Mouse (Mus musculus) frontal cortex, postnatal 14 days (tissue): ENCODE results near the gene Klra2.
"Not testable (repeated sequence)": the region's sequence is repeated elsewhere in the genome, so short reads cannot be mapped to it uniquely, and the experiment has no call there.

Experiments
- DNase-seq, 2 experiments: peaks; one replicate each; pipeline ENCODE4 v3.0.0; 2022; ENCODE audit warnings: low spot score in 2 of 2

Klra2 gene

DNA sequence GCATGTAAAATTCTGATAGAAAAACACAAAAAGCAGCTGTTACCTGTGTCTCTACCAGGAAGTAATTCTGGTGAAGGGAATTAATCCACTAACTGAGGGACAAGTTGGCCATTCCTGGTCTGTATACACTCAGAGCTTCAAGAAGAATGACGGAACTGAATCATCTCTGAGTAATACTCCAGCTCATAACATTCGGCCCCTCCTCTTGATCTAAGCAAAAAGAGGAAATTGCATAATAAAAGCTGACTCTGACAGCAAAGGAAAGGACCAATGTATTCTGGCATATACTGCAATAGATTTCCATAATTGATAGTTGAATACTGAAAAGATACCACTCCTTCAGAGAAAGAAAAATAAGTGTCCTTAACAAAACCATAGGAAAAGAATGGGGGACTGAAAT, at the start of gene Klra2:
Gene Klra2, minus strand, starts transcription at position 157 of the 400 bp plus-strand sequence.
- DNase-seq, result no peak

DNA sequence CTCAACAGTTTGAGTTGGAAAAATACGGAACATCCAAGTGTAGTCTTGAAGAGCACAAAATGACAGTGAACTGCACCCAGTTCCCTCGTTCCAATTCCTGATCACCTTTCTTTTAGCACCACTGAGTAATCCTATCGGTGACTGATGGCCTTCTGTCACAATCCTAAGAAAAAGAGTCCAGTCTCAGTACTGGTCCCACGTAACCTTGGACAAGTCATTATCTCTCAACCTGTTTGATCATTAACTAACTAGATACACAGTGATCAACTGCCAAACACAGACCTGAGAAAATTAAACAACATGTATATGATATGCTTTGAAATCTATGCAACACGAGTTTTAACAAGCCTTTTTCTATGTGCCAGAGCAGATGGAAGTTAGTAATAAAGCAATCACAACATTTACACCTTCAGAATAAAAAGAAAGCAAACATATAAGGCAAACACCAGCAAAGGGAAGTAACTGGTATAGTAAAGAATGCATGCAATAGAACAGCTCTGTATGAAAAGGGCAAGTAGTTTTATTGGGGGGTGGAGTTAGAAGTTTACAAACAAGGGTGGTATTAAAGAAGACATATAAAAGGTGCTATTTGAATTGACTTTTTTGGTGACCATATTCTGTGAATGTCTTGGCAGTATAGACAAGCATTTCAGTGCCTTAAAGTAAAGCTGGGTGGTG, 47.4 kb upstream of the Klra2 start:
- no peak for DNase-seq

DNA sequence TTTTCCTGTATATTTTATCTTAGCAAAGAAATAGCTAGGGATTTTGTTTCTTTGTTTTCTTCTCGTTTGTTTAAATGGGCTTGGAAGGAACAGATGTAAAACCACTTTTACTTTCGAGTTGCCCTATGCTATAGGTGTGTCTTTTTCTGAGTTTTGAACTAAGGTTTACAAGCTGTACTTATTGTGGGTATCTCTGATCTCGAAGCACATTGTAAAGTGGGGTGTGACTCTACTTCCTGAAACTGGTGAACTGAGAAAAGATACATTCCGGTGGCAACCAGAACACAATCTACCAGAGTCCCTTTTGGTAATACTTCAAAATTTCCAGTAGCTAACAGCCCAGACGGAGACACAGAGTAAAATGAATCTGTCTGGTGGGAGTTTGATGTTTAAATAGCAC, 46.8 kb upstream of the Klra2 start:
- no peak for DNase-seq

DNA sequence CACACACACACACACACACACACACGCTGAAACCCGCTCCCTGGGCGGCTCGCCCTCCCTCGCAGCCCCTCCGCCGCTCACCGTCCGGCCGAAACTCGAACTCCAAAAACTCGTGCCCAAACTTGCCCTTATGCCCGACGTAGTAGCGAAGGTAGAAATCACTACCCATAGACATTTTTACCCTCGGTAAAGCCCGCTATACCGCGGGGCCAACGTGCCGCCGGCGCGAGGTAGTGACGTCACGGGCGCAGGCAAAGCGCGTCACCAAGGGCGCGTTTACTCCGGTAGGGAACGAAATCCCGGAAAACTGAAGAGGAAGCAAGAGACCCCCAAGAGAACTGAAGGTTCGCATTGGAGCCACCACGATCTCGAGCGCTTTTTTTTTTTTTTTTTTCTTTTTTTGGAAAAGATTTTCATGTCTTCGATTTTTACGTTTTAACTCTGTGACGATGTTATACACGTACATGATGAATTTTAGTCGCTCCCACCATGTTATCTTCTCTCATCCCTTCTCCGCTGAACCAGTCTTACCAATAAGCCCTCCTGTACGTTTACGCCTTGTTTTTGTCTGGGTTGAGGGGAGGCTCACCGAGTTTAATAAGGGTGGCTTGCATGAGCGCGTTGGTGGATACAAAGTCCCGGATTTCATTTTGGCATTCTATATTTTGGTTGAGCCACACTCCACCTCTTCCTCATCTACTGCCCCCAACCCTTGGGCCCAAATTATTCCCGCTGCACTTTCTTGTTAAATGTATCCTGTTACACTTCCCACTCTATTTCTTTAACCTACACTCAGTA, 46.0 kb upstream of the Klra2 start, which contains the start of gene Magohb:
Gene Magohb, minus strand, starts transcription at position 254 of the 798 bp plus-strand sequence.
- peak; percentile 69 to 81 for DNase-seq

DNA sequence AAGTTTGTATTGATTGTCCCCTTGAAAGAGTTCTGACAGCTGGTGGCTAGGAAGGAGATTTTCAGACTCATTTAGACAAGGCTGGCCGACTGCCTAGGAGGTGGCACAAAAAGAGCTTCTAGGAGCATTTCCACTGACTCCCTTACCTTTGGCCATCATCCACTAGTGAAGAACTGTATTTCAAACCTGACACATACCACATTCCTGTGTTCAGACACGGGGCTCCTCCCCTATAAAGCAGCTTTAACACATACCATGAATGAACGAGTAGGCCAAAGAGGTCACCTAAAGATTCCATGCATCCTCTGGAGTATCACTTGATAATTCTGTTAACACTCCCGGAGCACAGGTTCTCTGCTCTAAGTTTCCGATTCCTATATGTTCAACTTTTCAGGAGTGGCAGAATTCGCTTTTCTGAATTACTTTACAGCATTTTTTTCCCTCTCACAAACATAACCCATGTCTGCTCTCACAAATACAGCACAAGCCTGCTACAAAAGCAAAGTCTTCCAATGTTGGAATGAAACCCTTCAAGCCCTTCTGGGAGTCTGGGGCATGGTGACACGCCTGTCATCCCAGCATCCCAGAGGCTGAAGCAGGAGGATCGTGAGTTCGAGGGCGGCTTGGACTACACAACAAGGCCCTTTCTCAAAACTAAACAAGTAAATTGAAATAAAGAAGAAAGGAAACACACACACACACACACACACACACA, 45.3 kb upstream of the Klra2 start:
- DNase-seq, result no peak

DNA sequence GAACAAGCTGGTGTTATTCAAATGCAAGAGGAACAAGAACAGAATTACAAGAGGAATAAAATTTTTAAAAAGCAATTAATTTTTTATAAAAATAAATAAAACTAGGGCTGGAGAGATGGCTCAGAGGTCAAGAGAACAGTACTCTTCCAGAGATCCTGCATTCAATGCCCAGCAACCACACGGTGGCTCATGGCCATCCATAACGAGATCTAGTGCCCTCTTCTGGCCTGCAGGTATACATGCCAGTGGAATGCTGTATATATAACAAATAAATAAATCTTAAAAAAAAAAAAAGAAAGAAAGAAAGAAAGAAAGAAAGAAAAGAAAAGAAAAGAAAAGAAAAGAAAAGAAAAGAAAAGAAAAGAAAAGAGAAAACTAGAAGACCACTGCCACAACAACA, 43.3 kb upstream of the Klra2 start:
- DNase-seq, result peak in 1 of 2 experiments; percentile 6

DNA sequence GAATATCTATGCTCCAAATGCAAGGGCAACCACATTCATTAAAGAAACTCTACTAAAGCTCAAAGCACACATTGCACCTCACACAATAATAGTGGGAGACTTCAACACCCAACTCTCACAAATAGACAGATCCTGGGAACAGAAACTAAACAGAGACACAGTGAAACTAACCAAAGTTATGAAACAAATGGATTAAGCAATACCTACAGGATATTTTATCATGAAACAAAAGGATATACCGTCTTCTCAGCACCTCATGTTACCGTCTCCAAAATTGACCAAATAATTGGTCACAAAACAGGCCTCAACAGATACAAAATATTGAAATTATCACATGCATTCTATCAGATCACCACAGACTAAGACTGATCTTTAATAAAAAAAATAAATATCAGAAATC, 31.0 kb upstream of the Klra2 start:
- not testable (repeated sequence) for DNase-seq

DNA sequence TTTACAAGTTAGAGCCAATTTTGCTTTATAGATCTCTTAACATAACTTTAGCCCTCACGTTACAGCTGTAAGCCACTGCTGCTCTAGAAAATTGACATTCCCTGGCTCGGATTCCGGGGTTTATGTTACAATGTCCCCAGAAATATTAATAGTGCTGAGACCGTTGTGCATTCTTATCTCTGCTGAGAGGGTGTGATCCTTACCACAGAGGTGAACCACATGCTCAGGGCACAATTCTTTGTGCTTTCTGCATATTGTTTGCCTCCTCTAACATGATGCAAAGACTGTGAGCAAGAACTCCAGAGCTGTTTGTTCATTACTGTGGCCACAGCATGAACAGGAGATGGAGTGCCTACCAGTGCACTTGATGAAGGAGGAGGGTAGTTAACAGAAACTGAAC, 29.5 kb upstream of the Klra2 start:
- DNase-seq, result no peak

DNA sequence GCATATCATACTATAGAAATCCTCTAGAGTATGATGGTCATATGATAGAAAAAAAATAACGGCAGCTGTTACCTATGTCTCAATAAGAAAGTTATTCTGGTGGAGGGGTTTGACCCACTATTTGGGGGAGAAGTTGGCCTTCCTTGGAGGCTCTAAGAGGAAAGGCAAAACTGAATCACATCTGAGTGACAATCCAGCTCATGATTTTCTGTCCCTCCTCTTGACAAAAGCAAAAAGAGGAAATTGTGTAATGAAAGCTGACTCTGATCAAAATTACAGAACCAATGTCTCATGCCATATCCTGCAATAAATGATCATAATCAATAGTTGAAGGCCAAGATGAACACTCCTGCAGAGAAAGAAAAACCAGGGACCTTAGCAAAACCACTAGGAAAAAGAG, 25.1 kb upstream of the Klra2 start:
- DNase-seq, result no peak

DNA sequence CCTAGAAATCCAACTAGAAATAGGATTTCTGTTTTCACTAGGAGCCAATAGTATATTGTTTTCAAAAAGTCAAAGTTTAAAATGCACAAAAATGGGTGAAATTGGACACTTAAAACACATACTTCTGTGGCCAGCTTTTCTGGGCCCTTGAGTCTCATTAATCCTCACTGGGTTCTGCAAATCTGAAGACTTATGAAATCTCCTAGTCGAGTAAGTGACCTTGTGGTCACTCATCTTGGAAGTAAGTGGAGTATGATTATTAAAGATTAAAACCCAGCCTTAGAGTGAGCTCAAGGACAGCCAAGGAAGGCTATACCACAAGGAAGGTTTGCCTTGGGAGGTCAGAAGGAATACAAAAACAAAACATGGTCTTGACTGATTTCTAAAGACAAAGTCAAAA, 23.1 kb upstream of the Klra2 start:
- no peak for DNase-seq

DNA sequence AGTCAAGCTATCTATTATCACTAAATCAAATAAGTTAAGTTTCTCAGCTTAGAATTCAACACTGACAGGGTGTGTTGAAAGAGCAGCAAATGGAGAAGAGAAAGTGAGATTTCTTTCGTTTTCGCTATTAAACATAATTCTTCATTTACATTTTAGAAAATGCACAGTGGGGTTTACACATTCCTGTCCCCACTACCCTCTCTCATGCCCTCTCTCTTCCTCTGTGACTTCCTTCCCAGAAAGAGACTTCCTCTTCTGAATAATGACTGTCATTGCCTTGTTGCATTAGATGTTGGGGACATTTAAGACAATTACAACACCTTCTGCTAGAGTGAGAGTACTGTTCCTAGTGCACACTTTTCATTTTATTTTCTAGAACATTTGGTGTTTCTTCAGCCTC, 22.4 kb upstream of the Klra2 start:
- no peak for DNase-seq

DNA sequence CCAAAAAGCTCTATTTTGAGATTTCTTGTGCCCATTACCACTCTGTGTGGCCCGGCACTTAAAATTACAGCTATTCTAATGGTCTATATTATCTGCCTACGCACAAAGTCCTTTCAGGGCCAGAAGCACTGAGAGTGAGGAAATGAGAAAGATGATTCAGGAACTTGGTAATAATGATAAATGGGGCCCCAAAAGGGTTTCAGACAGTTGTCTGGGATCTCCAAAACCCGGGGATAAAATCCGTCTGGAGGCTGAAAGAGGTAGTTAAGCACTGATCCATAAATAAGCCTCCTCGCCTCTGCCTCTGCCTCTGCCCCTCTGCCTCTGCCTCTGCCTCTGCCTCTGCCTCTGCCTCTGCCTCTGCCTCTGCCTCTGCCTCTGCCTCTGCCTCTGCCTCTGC, 17.0 kb upstream of the Klra2 start:
- no peak for DNase-seq

DNA sequence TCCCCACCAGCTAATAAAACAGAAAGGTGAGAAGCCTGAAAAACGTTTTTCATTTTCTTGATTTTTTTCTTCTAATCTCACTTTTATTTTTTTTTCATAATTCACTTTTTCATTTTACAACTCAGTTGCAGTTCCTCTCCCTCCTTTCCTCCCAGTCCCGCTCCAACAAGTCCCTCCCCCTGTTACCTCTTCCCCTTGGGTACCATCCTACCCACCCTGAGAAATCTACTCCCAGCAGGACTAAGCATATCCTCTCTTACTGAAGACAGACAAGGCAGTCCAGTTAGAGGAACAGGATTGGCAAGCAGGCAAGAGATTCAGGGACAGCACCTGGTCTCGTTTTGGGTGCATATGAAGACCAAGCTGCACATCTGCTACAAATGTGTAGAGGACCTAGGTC, 15.6 kb upstream of the Klra2 start:
- DNase-seq, result no peak

DNA sequence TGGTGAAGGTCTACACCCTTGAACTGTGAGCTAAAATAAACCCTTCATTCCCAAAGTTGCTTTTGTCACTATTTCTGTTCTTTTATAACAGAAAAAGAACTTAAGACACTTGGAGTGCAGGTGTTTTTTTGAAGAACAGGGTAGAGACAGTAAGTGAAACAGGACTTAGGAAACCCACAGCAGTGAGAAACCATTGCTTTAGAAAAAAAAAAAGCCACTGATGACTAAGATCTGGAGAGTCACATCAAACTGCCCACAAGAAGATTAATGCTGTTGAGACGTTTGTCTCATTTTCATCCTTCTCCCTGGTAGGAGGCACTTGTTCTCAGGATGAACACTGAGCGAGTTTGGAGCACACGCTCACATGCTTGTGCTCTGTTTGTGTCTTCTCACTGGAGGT, 14.8 kb upstream of the Klra2 start:
- DNase-seq, result no peak

DNA sequence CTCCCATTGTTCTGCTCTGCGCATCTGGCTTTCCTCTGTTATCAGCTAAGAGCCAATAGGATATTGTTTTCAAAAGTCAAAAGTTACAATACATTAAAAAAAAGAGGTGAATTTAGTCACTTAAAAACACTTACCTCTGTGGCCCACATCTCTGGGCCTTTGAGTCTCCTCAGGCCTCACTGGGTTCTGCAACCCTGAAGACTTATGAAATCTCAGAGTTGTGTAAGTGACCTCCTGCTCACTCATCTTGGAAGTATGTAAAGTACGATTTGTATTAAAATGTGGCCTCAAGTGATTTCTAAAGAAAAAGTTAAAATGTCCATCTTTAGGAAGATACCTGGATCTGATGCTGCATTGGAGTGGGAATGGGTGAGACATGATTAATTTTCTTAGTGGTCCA, 2.1 kb downstream of the Klra2 start:
- no peak for DNase-seq
